Mouse (Mus musculus): ENCODE measurements around the gene Rhcg. TPM values are rescaled to one million over a fixed set of nuclear protein-coding genes. Genes with fewer than 3 reads are reported as not detected.

Gene Rhcg
- polyA plus RNA-seq, 1 experiment, result 0.08 TPM

GRCm38 (mm10) chr7:79568212-79568611 lies 49.2 kb downstream of the Rhcg start:
- Histone ChIP-seq H3K4me3 (replicated peaks) (no peak overlapping the region), H3K27me3 (ENCODE audit: control insufficient read depth) (peaks cover 8% of the 10 kb centered on the region), H3K4me1 (ENCODE audit: control insufficient read depth) (no peaks in the 10 kb centered on the region), H3K36me3 (ENCODE audit: control insufficient read depth) (no peaks in the 10 kb centered on the region), H3K9me3 (ENCODE audit: control insufficient read depth, low read length) (no peaks in the 10 kb centered on the region)
- no peak for TF ChIP-seq TAL1 (IDR thresholded peaks at IDR 0.05; ENCODE audit: low read length)
- TF ChIP-seq GATA1 (IDR thresholded peaks at IDR 0.05; ENCODE audit: low read length), result no peak

- no peaks in the 10 kb centered on the region for H3K36me3 ChIP-seq (ENCODE audit: control insufficient read depth)
- H3K9me3 ChIP-seq (ENCODE audit: control insufficient read depth, low read length), result no peaks in the 10 kb centered on the region
- TF ChIP-seq GATA1 (IDR thresholded peaks at IDR 0.05; ENCODE audit: low read length) (no peak), TAL1 (IDR thresholded peaks at IDR 0.05; ENCODE audit: low read length) (no peak)
- H3K27me3 ChIP-seq (ENCODE audit: control insufficient read depth), result peaks cover 10% of the 10 kb centered on the region
- no peaks in the 10 kb centered on the region for H3K4me1 ChIP-seq (ENCODE audit: control insufficient read depth)
- H3K4me3 ChIP-seq (replicated peaks), result no peak overlapping the region
These were observed 53.8 kb downstream of the Rhcg start for GRCm38 (mm10) chr7:79563675-79564074.

- peaks cover 14% of the 10 kb centered on the region for H3K27me3 ChIP-seq (ENCODE audit: control insufficient read depth)
- H3K9me3 ChIP-seq (ENCODE audit: control insufficient read depth, low read length), result no peaks in the 10 kb centered on the region
- no peak overlapping the region for H3K4me3 ChIP-seq (replicated peaks)
- H3K4me1 ChIP-seq (ENCODE audit: control insufficient read depth), result no peaks in the 10 kb centered on the region
- H3K36me3 ChIP-seq (ENCODE audit: control insufficient read depth), result no peaks in the 10 kb centered on the region
- TF ChIP-seq TAL1 (IDR thresholded peaks at IDR 0.05; ENCODE audit: low read length) (no peak), GATA1 (IDR thresholded peaks at IDR 0.05; ENCODE audit: low read length) (no peak)
These were observed 55.1 kb downstream of the Rhcg start for GRCm38 (mm10) chr7:79562385-79562784.

GRCm38 (mm10) chr7:79558698-79559097 lies 58.8 kb downstream of the Rhcg start:
- H3K27me3 ChIP-seq (ENCODE audit: control insufficient read depth), result peaks cover 45% of the 10 kb centered on the region
- H3K4me3 ChIP-seq (replicated peaks), result no peak overlapping the region
- no peaks in the 10 kb centered on the region for H3K36me3 ChIP-seq (ENCODE audit: control insufficient read depth)
- no peaks in the 10 kb centered on the region for H3K9me3 ChIP-seq (ENCODE audit: control insufficient read depth, low read length)
- TF ChIP-seq TAL1 (IDR thresholded peaks at IDR 0.05; ENCODE audit: low read length), result no peak
- TF ChIP-seq GATA1 (IDR thresholded peaks at IDR 0.05; ENCODE audit: low read length), result no peak
- no peaks in the 10 kb centered on the region for H3K4me1 ChIP-seq (ENCODE audit: control insufficient read depth)

GRCm38 (mm10) chr7:79557728-79558221 lies 59.7 kb downstream of the Rhcg start:
- Histone ChIP-seq H3K4me3 (replicated peaks) (no peak overlapping the region), H3K9me3 (ENCODE audit: control insufficient read depth, low read length) (no peaks in the 10 kb centered on the region), H3K36me3 (ENCODE audit: control insufficient read depth) (no peaks in the 10 kb centered on the region), H3K4me1 (ENCODE audit: control insufficient read depth) (no peaks in the 10 kb centered on the region), H3K27me3 (ENCODE audit: control insufficient read depth) (peaks cover 46% of the 10 kb centered on the region)
- TF ChIP-seq TAL1 (IDR thresholded peaks at IDR 0.05; ENCODE audit: low read length) (no peak), GATA1 (IDR thresholded peaks at IDR 0.05; ENCODE audit: low read length) (no peak)

- Histone ChIP-seq H3K9me3 (ENCODE audit: control insufficient read depth, low read length) (no peaks in the 10 kb centered on the region), H3K4me1 (ENCODE audit: control insufficient read depth) (no peaks in the 10 kb centered on the region), H3K27me3 (ENCODE audit: control insufficient read depth) (peaks cover 50% of the 10 kb centered on the region), H3K4me3 (replicated peaks) (no peak overlapping the region), H3K36me3 (ENCODE audit: control insufficient read depth) (no peaks in the 10 kb centered on the region)
- TF ChIP-seq TAL1 (IDR thresholded peaks at IDR 0.05; ENCODE audit: low read length) (no peak), GATA1 (IDR thresholded peaks at IDR 0.05; ENCODE audit: low read length) (no peak)
These were observed 62.0 kb downstream of the Rhcg start for GRCm38 (mm10) chr7:79555368-79556034.

- Histone ChIP-seq H3K36me3 (ENCODE audit: control insufficient read depth) (no peaks in the 10 kb centered on the region), H3K4me3 (replicated peaks) (no peak overlapping the region), H3K27me3 (ENCODE audit: control insufficient read depth) (peaks cover 69% of the 10 kb centered on the region), H3K9me3 (ENCODE audit: control insufficient read depth, low read length) (no peaks in the 10 kb centered on the region), H3K4me1 (ENCODE audit: control insufficient read depth) (no peaks in the 10 kb centered on the region)
- TF ChIP-seq TAL1 (IDR thresholded peaks at IDR 0.05; ENCODE audit: low read length), result no peak
- no peak for TF ChIP-seq GATA1 (IDR thresholded peaks at IDR 0.05; ENCODE audit: low read length)
These were observed 64.8 kb downstream of the Rhcg start for GRCm38 (mm10) chr7:79552702-79553101.

- Histone ChIP-seq H3K36me3 (ENCODE audit: control insufficient read depth) (no peaks in the 10 kb centered on the region), H3K4me3 (replicated peaks) (no peak overlapping the region), H3K9me3 (ENCODE audit: control insufficient read depth, low read length) (no peaks in the 10 kb centered on the region), H3K4me1 (ENCODE audit: control insufficient read depth) (no peaks in the 10 kb centered on the region), H3K27me3 (ENCODE audit: control insufficient read depth) (peaks cover 68% of the 10 kb centered on the region)
- no peak for TF ChIP-seq GATA1 (IDR thresholded peaks at IDR 0.05; ENCODE audit: low read length)
- no peak for TF ChIP-seq TAL1 (IDR thresholded peaks at IDR 0.05; ENCODE audit: low read length)
These were observed 68.4 kb downstream of the Rhcg start for GRCm38 (mm10) chr7:79548893-79549555.

- Histone ChIP-seq H3K4me1 (ENCODE audit: control insufficient read depth) (no peaks in the 10 kb centered on the region), H3K9me3 (ENCODE audit: control insufficient read depth, low read length) (no peaks in the 10 kb centered on the region), H3K4me3 (replicated peaks) (no peak overlapping the region), H3K36me3 (ENCODE audit: control insufficient read depth) (no peaks in the 10 kb centered on the region), H3K27me3 (ENCODE audit: control insufficient read depth) (peaks cover 79% of the 10 kb centered on the region)
- TF ChIP-seq GATA1 (IDR thresholded peaks at IDR 0.05; ENCODE audit: low read length), result no peak
- no peak for TF ChIP-seq TAL1 (IDR thresholded peaks at IDR 0.05; ENCODE audit: low read length)
These were observed 70.4 kb downstream of the Rhcg start for GRCm38 (mm10) chr7:79547092-79547491.

Measured in erythroblast, embryonic 14.5 days (primary cell).